Mouse (Mus musculus) lung, postnatal 25 days (tissue): ENCODE measurements around the gene Mefv.
"Not testable (repeated sequence)": the region's sequence is repeated elsewhere in the genome, so short reads cannot be mapped to it uniquely, and the experiment has no call there.

Source experiments
- DNase-seq: peaks from one replicate; pipeline ENCODE4 v3.0.0; 2022; ENCODE audit warnings: low spot score

Gene Mefv

GRCm38 (mm10) chr16:3717980-3718379 is at the start of gene Mefv:
Gene Mefv (minus strand): TSS chr16:3718097.
- no peak for DNase-seq

GRCm38 (mm10) chr16:3748976-3749375 is 31.1 kb upstream of the Mefv start:
- DNase-seq = no peak

- DNase-seq = no peak
Observed at GRCm38 (mm10) chr16:3745656-3746055, 27.8 kb upstream of the Mefv start.

GRCm38 (mm10) chr16:3744186-3744700 is 26.3 kb upstream of the Mefv start:
- DNase-seq = no peak

- DNase-seq = peak; percentile 97
Observed at GRCm38 (mm10) chr16:3743503-3744185, 25.7 kb upstream of the Mefv start, which contains the start of gene Zfp263. Gene Zfp263 (plus strand): TSS chr16:3744093.

GRCm38 (mm10) chr16:3742466-3742865 is 24.6 kb upstream of the Mefv start:
- DNase-seq = no peak

GRCm38 (mm10) chr16:3733198-3733732 is 15.4 kb upstream of the Mefv start:
- no peak for DNase-seq

- peak; percentile 13 for DNase-seq
Observed at GRCm38 (mm10) chr16:3732612-3733011, 14.7 kb upstream of the Mefv start.

- no peak for DNase-seq
Observed at GRCm38 (mm10) chr16:3727980-3728720, 10.3 kb upstream of the Mefv start.

- no peak for DNase-seq
Observed at GRCm38 (mm10) chr16:3723231-3723630, 5.3 kb upstream of the Mefv start.

GRCm38 (mm10) chr16:3714731-3715130 is 3.2 kb downstream of the Mefv start:
- no peak for DNase-seq

GRCm38 (mm10) chr16:3706680-3707079 is 11.2 kb downstream of the Mefv start:
- DNase-seq = no peak

- no peak for DNase-seq
Observed at GRCm38 (mm10) chr16:3700893-3701292, 17.0 kb downstream of the Mefv start.

GRCm38 (mm10) chr16:3699281-3699680 is 18.6 kb downstream of the Mefv start:
- peak; percentile 38 for DNase-seq

- not testable (repeated sequence) for DNase-seq
Observed at GRCm38 (mm10) chr16:3689608-3690007, 28.3 kb downstream of the Mefv start.
